Mouse (Mus musculus) CH12.LX (cell line): Measurements from ENCODE around the gene Dhx40.

ENCODE experiments used
- CHD2 ChIP-seq: IDR thresholded peaks from 2 replicates; pipeline ENCODE4 v1.6.1; 2011; ENCODE audit warnings: low read length, improper control_type of control experiment
- CTCF ChIP-seq, 2 experiments: IDR thresholded peaks in 1 of 2; conservative IDR thresholded peaks in 1 of 2; 2 replicates each; pipeline ENCODE4 v1.5.1; 2011 to 2012; ENCODE audit warnings: low read depth in 2 of 2, low read length in 2 of 2, improper control_type of control experiment in 1 of 2, inconsistent platforms in 1 of 2, mild to moderate bottlenecking in 1 of 2, moderate library complexity in 1 of 2
- EP300 ChIP-seq: IDR thresholded peaks from 2 replicates; pipeline ENCODE4 v1.6.1; 2011; ENCODE audit warnings: low read length, improper control_type of control experiment
- HCFC1 ChIP-seq: IDR thresholded peaks from 2 replicates; pipeline ENCODE4 v1.6.1; 2012; ENCODE audit warnings: low read depth, mild to moderate bottlenecking, inconsistent platforms, low read length, improper control_type of control experiment
- MAFK ChIP-seq: IDR thresholded peaks from 2 replicates; pipeline ENCODE4 v1.6.1; 2011; ENCODE audit warnings: low read length, improper control_type of control experiment; ENCODE audit not compliant: insufficient replicate concordance
- MAZ ChIP-seq: IDR thresholded peaks from 2 replicates; pipeline ENCODE4 v1.6.1; 2012; ENCODE audit warnings: low read depth, mild to moderate bottlenecking, inconsistent platforms, low read length, improper control_type of control experiment, moderate library complexity
- MEF2A ChIP-seq: IDR thresholded peaks from 2 replicates; pipeline ENCODE4 v1.6.1; 2014; ENCODE audit warnings: low read depth, mild to moderate bottlenecking, inconsistent platforms, low read length, improper control_type of control experiment, borderline replicate concordance
- MXI1 ChIP-seq: IDR thresholded peaks from 2 replicates; pipeline ENCODE4 v1.6.1; 2011; ENCODE audit warnings: mild to moderate bottlenecking, low read depth, low read length, improper control_type of control experiment
- POLR2A ChIP-seq: IDR thresholded peaks from 2 replicates; pipeline ENCODE4 v1.6.1; 2011; ENCODE audit warnings: low read depth, mild to moderate bottlenecking, improper control_type of control experiment, low read length
- TCF12 ChIP-seq: IDR thresholded peaks from 2 replicates; pipeline ENCODE4 v1.6.1; 2014; ENCODE audit warnings: low read depth, mild to moderate bottlenecking, inconsistent platforms, low read length, improper control_type of control experiment
- UBTF ChIP-seq: IDR thresholded peaks from 2 replicates; pipeline ENCODE4 v1.6.1; 2012; ENCODE audit warnings: low read depth, mild to moderate bottlenecking, inconsistent platforms, low read length, improper control_type of control experiment, moderate library complexity
- ZNF384 ChIP-seq: IDR thresholded peaks from 2 replicates; pipeline ENCODE4 v1.6.1; 2012; ENCODE audit warnings: low read depth, low read length, improper control_type of control experiment, inconsistent platforms

DNA sequence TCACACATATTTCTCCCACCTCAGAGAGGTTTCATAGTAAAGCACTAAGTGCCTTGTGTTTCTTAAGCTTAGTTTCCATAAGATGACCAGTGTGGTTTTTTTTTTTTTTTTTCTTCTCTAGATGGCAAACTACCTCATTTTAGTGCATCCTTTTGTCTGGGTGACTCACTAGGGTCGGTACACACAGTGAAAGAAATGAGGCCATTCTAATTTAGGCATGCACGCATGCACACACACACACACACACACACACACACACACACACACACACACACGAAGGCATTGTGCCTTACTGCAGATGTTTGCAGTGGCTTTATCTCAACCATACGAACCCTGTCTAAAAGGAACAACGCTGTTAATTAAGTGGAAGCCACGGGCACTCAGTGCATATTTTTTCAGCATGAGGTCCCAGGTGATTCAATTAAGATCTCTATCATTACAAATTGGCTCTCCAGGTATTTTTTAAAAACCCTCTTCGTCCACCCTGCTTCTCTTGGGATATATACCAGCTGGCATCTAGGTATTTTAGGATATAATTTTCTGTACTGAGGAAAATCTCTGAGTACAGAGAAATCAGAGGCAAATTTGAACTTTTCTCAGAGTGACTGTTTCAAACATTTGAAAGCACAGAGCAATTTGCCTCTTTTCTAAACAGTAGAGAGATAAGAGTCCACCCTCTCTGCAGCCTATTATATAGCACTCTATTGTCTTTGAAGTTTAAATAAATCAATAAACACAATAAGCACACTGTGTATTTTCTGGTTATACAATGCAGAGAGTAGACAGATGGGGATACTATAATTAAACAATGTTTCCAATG is 44.4 kb upstream of the Dhx40 start:
- peak; percentile 71; the same call in 1 of the 2 replicates for TF ChIP-seq MEF2A
- no peak for TF ChIP-seq UBTF
- no peak for TF ChIP-seq POLR2A
- no peak for TF ChIP-seq TCF12
- TF ChIP-seq MAZ = no peak
- no peak for TF ChIP-seq CTCF (conservative IDR thresholded peaks at IDR 0.05 in 1 of 2, IDR thresholded peaks at IDR 0.05 in 1 of 2; ENCODE audit: low read depth in 2 of 2, low read length in 2 of 2)
- no peak for TF ChIP-seq MXI1
- TF ChIP-seq ZNF384 = peak; percentile 93
- no peak for TF ChIP-seq EP300
- no peak for TF ChIP-seq CHD2
- TF ChIP-seq MAFK = no peak
- no peak for TF ChIP-seq HCFC1
